Mouse (Mus musculus) spleen, postnatal 0 days (tissue): ENCODE results near the gene Kdm5b. TPM values are rescaled to one million over a fixed set of nuclear protein-coding genes. Genes with fewer than 3 reads are reported as not detected.

Experiments
- polyA plus RNA-seq: library from polyadenylated mRNA; unstranded; fragments of >200 nt; fragmentation: Nextera tagmentation; extraction: Ambion mirVana; gene quantifications from 2 replicates; pipeline ENCODE4 v1.2.1, GENCODE M21; 2015

The Kdm5b gene
- 14.2 and 17.6 TPM in 2 replicates for polyA plus RNA-seq

GRCm38 (mm10) chr1:134559976-134560375, at the start of gene Kdm5b:
Gene Kdm5b (plus strand): TSS chr1:134560171.

GRCm38 (mm10) chr1:134549632-134550132, 10.3 kb upstream of the Kdm5b start, which contains the start of gene Mgat4e:
Gene Mgat4e (minus strand): TSS chr1:134549682.

GRCm38 (mm10) chr1:134646261-134646962, 86.4 kb downstream of the Kdm5b start, which contains the start of gene Syt2:
Gene Syt2 (plus strand): TSS chr1:134646677.

Other genes starting within 250 kb of the Kdm5b start
- 2.3 and 2.7 TPM in 2 replicates for gene Ppfia4, start 227.2 kb upstream of the Kdm5b start, polyA plus RNA-seq
- 40.6 and 41.8 TPM in 2 replicates for gene Tmem183a, start 198.2 kb upstream of the Kdm5b start, polyA plus RNA-seq
- gene 4933406M09Rik, start 174.2 kb upstream of the Kdm5b start, polyA plus RNA-seq: 0.08 and 0.13 TPM in 2 replicates
- 21.5 and 24.5 TPM in 2 replicates for gene Cyb5r1, start 154.6 kb upstream of the Kdm5b start, polyA plus RNA-seq
- 144 and 159 TPM in 2 replicates for gene Adipor1, start 144.8 kb upstream of the Kdm5b start, polyA plus RNA-seq
- 34.9 and 36.9 TPM in 2 replicates for gene Klhl12, start 104.6 kb upstream of the Kdm5b start, polyA plus RNA-seq
- 21.6 and 21.8 TPM in 2 replicates for gene Rabif, start 65.5 kb upstream of the Kdm5b start, polyA plus RNA-seq
- gene Mgat4e, start 10.5 kb upstream of the Kdm5b start, polyA plus RNA-seq: not detected in 2 replicates
- gene Syt2, start 86.5 kb downstream of the Kdm5b start, polyA plus RNA-seq: 0.34 and 0.59 TPM in 2 replicates